Mouse (Mus musculus): ENCODE measurements around the gene Prelid3b.

The Prelid3b gene

GRCm38 (mm10) chr2:174463370-174463769 lies 9.5 kb downstream of the Prelid3b start:
- DNase-seq = no peak

GRCm38 (mm10) chr2:174459365-174459764 lies 13.5 kb downstream of the Prelid3b start:
- no peak for DNase-seq

DNA sequence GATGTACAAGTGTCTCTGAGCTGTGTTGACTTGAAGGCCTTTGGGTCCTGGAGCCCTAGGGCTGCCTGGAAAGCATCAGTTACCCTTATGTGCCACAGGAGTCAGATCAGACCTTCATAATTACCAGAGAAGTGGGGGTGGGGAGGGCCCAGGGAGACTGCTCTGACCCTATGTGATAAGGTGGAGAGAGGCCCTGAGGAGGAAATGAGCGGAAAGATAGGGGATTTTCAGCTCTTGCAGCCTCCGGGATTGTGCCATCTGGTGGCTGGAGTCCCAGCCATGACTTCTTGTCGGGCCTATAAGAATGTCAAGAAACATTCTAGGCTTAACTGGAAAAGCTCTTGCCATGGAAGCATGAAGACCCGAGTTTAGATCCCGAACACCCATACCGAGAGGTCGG lies 19.2 kb downstream of the Prelid3b start:
- no peak for DNase-seq

DNA sequence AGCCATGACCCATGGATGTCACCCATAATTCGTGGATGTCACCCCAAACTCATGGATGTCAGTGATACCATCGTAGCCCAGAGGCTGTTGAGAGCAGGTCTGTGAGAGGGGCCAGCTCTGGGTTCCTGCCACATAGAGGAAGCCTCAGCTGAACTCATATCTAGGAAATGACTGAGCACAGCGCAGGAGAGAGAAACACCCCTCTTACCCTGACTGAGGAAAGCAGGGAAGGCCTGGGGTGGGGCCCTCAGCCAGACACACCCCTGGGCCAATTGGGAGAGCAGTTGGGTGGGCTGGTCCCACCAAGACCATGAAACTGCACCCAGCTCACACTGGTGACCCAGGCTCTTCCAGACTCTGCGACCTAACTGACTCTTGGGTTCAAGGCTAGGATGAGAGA lies 22.5 kb downstream of the Prelid3b start, which contains the start of gene Tubb1:
Gene Tubb1 (plus strand): TSS at position 343 of the 400 bp plus-strand sequence.
- no peak for DNase-seq

DNA sequence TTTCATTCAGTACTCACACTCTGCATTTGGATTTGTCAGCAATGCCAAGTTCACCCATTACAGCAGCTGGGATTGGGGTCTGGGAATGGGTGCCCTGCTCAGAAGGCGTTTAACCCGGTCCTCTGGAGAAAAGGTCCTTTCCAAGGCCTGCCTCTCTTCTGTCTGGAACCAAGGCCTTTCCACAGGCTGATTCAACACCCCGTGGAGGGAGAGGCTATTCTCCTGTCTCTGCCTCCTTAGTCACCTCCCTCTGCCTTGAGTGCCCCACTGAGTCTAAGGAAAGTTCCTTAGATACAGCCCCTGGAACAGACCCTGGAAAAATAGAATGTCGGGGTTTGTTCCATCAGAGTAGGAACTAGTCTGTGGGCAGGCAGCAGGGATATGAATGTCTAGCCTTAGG lies 24.5 kb downstream of the Prelid3b start:
- no peak for DNase-seq

DNA sequence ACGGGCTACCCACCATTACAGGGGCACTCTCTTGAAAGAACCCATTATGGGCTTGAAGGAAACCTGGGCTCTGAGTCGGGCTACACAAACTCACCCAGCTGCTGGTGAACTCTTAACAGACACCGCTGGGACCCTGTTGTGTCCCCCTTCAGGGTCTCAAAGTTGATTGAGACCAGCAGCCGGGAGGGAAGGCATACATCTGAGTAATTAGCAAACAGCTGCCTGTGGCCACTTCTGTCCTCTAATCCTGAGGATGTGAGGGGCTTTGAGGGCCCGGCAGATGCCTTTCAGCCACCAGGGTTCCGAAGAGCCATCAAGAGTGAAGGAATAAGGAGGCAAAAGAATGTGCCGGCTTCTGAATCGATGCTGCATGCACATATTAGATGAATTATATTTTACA lies 26.0 kb downstream of the Prelid3b start:
- DNase-seq = no peak

DNA sequence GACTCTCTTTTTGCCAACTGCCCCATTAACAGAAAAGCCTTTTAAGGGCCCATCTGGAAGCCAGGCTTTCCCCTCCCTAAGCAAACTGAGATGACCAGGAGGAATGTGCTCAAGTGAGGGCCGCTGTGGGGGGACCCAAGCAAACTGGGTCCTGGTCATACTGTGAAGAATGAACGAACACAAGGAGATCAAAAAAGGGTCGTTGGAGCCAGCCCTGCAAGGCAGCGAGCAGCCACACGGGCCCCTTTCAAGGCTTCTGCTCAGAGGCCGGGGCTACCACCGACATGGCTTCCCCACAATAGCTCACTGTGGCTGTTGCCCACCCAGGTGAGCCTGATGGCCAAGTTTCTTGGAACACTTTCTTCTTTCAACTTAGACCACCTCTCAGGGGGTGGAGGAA lies 26.4 kb downstream of the Prelid3b start:
- DNase-seq = no peak

GRCm38 (mm10) chr2:174445018-174445417 lies 27.9 kb downstream of the Prelid3b start:
- no peak for DNase-seq

DNA sequence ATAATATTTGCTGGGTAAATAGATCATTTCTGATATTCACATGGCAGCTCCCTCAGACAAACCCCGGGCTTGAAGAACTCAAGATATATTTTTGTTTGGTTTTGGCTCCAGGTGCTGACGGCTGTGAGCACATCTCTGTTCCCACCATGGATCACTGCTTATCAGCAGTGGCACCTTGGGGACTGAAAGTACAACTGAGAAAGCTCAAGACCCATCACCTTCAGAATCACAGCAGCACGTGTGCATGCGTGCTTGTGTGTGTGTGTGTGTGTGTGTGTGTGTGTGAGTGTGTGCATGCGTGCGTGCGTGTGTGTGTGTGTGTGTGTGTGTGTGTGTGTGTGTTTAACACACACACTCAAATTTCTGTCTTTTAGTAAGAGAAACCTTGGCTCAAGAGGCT lies 28.5 kb downstream of the Prelid3b start:
- DNase-seq = no peak

DNA sequence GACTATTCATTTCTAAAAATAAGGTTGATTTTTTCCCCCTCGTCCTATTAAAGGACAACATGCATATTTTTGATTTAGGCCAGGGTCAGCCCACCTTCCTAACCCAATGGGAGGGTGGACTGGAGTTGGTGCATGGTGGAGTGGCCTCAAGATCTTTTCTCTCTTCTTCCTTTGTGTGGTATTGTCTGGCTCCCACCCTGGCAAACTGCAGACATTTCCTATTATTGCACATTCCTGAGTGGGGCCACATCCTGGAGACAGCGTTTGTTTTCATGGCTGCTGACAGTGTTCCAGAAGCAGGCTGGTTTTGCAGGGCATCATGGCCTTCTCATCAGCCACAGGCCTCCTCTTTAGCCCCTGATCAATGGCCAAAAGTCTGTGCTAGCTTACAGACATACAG lies 29.8 kb downstream of the Prelid3b start:
- DNase-seq = no peak

DNA sequence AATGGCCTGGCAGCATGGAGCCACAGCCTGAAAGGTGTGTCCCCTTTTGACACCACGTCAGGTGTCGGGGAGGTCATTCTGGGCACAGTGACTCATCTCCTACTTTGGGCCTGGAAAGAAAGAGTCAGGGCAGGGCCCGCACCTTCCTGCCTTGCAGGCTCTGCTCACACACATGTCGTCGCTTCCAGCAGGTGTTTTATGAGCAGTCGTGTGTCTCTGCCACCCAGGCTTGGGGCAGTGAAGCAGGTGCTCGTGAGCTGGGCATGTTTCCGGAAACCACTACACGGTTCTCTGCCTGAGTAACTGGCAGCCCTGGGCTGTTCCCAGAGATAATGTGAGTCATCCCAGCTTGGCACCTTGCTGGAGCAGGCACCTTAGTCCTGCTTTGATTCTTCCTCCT lies 30.4 kb downstream of the Prelid3b start:
- peak in 1 of 2 experiments; percentile 32 for DNase-seq

DNA sequence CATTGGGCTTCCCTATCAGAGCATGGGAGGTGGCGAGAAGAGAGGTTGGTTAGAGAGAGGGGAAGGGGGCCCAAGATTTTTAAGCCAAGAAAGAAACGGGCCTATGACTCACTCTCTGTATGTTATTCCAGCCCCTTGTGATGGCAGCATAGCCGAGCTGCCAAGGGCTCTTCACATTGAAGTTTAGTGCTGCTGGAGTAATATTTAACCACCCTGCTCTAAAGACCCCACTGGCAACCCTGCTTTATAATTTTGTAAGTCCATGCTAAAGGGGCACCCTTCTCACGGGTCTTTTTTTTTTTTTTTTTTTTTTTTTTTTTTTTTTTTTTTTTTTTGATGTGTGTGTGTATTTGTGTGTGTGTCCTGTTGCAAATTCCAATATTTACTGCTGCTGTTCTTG lies 31.0 kb downstream of the Prelid3b start:
- no peak for DNase-seq

DNA sequence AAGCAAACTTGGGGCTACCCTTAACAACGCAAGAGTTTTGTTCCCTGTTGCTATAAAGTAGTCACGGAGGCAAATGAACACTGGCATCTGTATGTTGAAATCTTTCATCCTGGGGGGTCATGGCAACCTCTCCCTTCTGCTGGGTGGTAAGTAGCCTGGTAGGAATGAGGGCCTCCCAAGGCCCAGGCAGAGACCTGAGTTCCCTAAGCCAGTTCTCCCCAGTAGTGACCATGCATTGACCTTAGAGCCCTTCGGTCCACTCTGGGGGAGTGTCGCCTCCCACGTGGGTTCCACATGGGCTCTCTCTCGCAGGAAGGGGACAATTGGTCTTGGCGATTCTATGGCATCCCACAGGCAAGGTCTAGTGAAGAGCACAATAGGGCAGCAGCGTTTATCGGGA lies 32.9 kb downstream of the Prelid3b start:
- DNase-seq = no peak

DNA sequence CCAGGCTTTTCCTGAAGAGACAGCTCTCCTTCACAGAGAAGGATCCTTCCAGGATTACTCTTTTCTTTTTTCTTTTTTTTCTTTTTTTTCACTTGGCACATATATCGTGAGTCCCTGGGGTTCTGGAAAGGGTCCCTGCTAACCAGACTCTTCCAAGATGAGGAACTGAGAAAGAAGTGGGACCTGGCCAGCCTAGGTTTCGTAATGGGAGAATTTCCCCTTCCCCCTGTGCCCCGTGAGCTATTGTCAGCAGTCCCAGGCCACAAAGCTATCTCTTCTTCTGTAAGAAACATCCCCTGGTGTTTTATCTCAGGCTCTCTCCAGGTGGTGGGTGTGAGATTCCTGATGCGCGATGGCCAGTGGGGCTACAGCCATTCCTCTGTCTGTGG lies 33.4 kb downstream of the Prelid3b start:
- DNase-seq = no peak

DNA sequence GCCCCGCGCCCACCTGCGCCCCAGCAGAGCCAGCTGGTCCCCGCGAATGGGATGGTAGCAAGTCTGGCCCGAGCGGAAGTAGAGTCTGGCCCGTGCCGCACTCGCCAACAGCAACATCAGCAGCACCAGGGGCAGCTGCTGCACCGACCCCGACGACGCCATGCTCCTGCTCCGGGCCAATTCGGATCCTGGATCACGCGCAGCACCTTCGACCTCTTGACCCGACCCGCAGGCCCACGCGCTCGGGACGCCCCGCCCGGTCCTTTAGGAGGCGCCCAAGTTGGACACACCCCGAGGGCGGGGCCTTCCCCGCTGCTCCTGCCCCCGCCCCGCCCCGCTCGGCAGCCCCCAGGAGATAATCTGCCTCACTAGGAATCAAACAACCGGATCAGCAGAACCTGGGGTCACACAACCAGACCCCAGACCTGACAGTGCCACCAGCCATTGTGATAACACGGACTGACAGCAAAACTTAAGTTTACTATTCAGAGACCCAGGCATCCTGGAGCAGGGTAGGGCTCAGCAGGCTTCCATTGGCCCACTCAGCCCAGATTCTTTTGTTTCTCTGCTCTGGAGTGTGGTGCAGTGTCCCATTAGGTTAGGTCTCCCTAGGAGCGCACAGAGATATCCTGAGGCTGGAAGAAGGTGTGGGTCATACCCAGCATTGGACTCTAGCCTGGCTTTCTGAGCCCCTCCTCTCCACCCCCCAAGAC lies 34.0 kb downstream of the Prelid3b start, which contains the start of gene Ctsz:
Gene Ctsz (minus strand): TSS at position 303 of the 713 bp plus-strand sequence.
- peak; percentile 74 to 75 for DNase-seq

DNA sequence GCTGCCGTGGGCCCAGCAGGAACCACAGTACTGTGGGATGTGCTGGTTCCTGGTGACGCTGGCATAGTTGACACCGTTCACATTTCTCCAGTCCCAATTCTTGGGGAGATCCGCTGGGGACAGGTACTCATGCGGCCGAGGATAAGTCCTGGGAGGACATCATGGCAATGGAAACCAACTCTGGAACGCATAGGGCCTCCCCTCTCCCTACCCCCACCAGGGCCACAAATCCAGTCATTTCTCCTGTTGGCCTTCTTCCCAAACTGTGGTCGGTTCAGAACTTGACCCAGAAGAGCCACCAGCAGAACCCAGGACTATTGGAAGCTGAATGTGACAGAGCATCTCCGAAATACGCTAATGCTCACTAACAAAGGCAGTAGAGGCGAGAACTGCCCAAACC lies 34.7 kb downstream of the Prelid3b start:
- no peak for DNase-seq

GRCm38 (mm10) chr2:174437697-174437982 lies 35.2 kb downstream of the Prelid3b start:
- DNase-seq = no peak

GRCm38 (mm10) chr2:174436916-174437696 lies 35.8 kb downstream of the Prelid3b start:
- no peak for DNase-seq

DNA sequence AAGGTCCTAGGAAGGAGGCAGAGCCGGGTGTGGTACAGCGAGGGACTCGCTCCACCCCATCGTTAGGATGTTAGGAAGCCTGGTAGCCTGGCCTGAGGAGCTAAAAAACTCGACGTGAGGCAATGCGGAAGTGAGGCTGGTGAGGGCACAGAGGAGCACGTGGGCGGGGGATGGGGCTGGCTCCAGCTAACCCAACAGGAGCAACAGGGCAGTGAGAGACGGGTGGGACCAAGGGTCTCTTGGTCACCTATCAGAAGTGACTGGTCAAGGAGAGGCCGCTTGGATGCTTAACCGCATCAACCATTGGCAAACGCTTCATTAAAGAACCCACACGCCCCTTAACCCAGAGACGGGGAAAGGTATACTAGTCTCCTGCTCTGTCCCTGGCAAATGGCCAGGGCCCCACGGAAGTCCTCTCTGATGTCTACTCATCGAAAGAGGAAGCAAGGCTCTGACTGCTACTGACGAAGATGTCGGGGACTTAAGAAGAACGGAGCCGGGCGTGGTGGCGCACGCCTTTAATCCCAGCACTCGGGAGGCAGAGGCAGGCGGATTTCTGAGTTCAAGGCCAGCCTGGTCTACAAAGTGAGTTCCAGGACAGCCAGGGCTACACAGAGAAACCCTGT lies 36.7 kb downstream of the Prelid3b start:
- DNase-seq = no peak

- DNase-seq = no peak
These were observed 37.9 kb downstream of the Prelid3b start for GRCm38 (mm10) chr2:174434943-174435342.

DNA sequence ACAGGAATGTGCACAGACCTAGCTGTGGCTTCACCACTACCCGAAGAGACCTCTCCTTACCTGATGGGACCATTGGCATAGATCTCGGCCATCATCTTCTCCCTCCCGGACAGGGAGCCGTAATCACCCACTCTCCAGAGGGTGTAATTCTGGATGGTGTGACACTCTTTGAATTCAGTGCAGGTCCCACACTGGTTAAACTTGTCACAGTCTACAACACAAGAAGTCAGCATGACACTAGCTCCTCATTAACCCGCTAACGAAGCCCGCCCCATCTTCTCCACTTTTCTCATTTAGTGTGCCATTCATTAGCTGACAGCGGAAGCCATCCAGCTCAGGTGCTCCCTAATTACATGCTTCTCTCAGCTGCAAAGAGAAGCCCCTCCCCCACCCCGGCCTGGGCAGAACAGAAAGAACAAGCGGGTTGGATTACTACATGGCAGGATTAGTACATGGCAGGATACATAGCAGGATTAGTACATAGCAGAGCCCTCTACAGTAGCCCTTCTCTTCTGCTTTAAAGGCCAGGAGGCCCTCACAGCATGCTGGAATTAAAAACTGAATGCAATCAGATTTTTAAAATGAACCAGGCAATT lies 43.8 kb downstream of the Prelid3b start:
- DNase-seq = no peak

DNA sequence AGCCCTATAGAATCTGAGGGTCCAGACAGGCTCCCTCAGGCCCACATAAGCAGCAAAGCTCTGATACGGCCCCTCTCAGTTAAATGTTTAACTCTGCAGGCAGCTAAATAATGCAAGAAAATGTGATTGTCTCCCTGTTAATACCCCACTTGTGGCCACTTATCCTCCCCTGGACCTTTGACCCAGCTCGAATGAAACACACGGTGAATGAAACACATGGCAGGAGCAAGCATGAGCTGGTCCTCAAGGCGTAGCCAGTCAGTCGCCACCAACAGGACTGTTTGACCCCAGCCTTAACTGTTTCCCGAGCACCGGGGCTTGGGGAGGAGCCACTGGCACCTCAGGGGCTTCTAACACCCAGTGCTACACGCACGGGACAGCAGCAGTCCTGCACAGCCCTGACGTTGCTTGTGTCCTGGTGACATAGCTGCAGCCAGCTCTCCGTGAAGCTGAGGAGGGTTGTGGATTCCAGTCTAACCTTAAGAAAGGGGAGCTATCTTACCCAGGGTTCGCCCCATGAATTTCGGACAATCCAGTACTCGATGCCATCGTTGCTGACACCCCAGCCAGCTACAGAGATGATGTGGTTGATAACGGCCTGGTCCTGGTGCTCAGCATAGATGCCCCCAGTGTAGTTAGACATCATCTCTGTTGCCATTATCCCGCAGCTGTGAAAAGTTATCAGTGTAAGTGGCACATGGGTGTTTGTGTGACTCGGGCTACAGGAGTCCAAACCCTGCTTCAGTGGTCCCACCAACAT lies 44.6 kb downstream of the Prelid3b start:
- DNase-seq = no peak

- no peak for DNase-seq
These were observed 46.0 kb downstream of the Prelid3b start for GRCm38 (mm10) chr2:174426856-174427255.
